Mouse (Mus musculus) lung, postnatal 0 days (tissue): Measurements from ENCODE around the gene Klhdc4.

Experiments
- CTCF ChIP-seq: IDR thresholded peaks from 2 replicates; pipeline ENCODE4 v1.5.1; 2016; ENCODE audit warnings: antibody characterized with exemption, mild to moderate bottlenecking
- EP300 ChIP-seq: IDR thresholded peaks from 2 replicates; pipeline ENCODE4 v1.6.1; 2016; ENCODE audit warnings: antibody characterized with exemption, mild to moderate bottlenecking, control low read depth

DNA sequence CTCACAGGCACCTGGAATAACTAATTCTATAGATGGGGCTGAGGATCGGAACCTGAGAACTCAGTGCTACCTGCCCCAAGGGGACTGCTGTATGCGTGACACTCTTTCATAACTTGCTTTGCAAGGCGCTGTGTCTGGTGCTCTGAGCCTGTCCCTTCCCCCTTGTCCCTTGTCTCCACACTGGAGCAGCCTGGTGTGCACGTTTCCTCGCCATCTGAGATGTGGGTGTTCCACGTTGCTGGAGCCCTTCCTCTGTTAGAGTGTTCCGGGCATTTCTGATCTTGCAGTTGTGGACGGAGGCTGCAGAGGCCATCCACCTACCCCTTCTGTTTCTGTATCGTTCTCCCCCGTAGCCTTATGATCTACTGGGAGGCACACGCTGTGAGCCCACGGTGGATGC is 70.9 kb downstream of the Klhdc4 start:
- TF ChIP-seq EP300 = no peak
- no peak for TF ChIP-seq CTCF
